Mouse (Mus musculus) CH12.LX (cell line): ENCODE measurements around the gene Dnajb4. TPM values are rescaled to one million over a fixed set of nuclear protein-coding genes. Genes with fewer than 3 reads are reported as not detected.

ENCODE experiments used
- DNase-seq: peaks from one replicate; pipeline ENCODE4 v3.0.0-alpha.2; 2013; ENCODE audit errors: extremely low read depth
- H3K27ac ChIP-seq: 2 replicates; pipeline ENCODE4 v1.5.1; 2012; ENCODE audit warnings: low read depth, mild to moderate bottlenecking, control low read depth, moderate library complexity; ENCODE audit not compliant: insufficient read depth
- H3K27me3 ChIP-seq: replicated peaks from 2 replicates; pipeline ENCODE3; 2012; ENCODE audit warnings: inconsistent platforms
- H3K36me3 ChIP-seq, 2 experiments: replicated peaks in 1 of 2; 2 replicates each; pipeline versions ENCODE3 to v1.6.1; 2012; ENCODE audit warnings: inconsistent platforms in 1 of 2, low read length in 1 of 2, mild to moderate bottlenecking in 1 of 2, mixed read lengths in 1 of 2, moderate library complexity in 1 of 2; ENCODE audit not compliant: control insufficient read depth in 1 of 2, insufficient read depth in 1 of 2
- H3K4me1 ChIP-seq, 2 experiments: 2 replicates each; pipeline ENCODE4 v1.6.1; 2012; ENCODE audit warnings: inconsistent platforms in 1 of 2, moderate library complexity in 1 of 2; ENCODE audit not compliant: insufficient read depth in 2 of 2, control insufficient read depth in 1 of 2
- H3K4me2 ChIP-seq: 2 replicates; pipeline ENCODE4 v1.6.1; 2012; ENCODE audit warnings: low read depth, mild to moderate bottlenecking, control low read depth; ENCODE audit not compliant: poor library complexity, insufficient read depth, severe bottlenecking
- H3K4me3 ChIP-seq, 3 experiments: fragments of 150-350 bp in 1 of 3; sonication (generic) in 1 of 3; replicated peaks in 1 of 3; 2 replicates each; pipeline versions ENCODE3 to v1.5.1; 2011 to 2012; ENCODE audit warnings: low read depth in 2 of 3, low read length in 2 of 3, mild to moderate bottlenecking in 2 of 3, moderate library complexity in 2 of 3, control low read depth in 1 of 3, improper control_type of control experiment in 1 of 3, inconsistent platforms in 1 of 3, mixed read lengths in 1 of 3; ENCODE audit not compliant: poor library complexity in 1 of 3
- H3K79me2 ChIP-seq: replicated peaks from 2 replicates; pipeline ENCODE4 v1.6.1; 2012; ENCODE audit warnings: mild to moderate bottlenecking, moderate library complexity; ENCODE audit not compliant: control insufficient read depth, poor library complexity, insufficient read depth, severe bottlenecking; ENCODE audit errors: extremely low read depth
- H3K9ac ChIP-seq: 2 replicates; pipeline ENCODE4 v1.6.1; 2012; ENCODE audit warnings: low read depth, mild to moderate bottlenecking, control low read depth, moderate library complexity; ENCODE audit not compliant: insufficient read depth
- H3K9me3 ChIP-seq: replicated peaks from 2 replicates; pipeline ENCODE3; 2012; ENCODE audit warnings: low read length, inconsistent platforms, mixed read lengths
- CTCF ChIP-seq, 2 experiments: IDR thresholded peaks in 1 of 2; conservative IDR thresholded peaks in 1 of 2; 2 replicates each; pipeline ENCODE4 v1.5.1; 2011 to 2012; ENCODE audit warnings: low read depth in 2 of 2, low read length in 2 of 2, improper control_type of control experiment in 1 of 2, inconsistent platforms in 1 of 2, mild to moderate bottlenecking in 1 of 2, moderate library complexity in 1 of 2
- EP300 ChIP-seq: IDR thresholded peaks from 2 replicates; pipeline ENCODE4 v1.6.1; 2011; ENCODE audit warnings: low read length, improper control_type of control experiment
- GABPA ChIP-seq: IDR thresholded peaks from 2 replicates; pipeline ENCODE4 v1.6.1; 2012; ENCODE audit warnings: low read depth, low read length, improper control_type of control experiment, inconsistent platforms; ENCODE audit not compliant: insufficient replicate concordance
- HCFC1 ChIP-seq: IDR thresholded peaks from 2 replicates; pipeline ENCODE4 v1.6.1; 2012; ENCODE audit warnings: low read depth, mild to moderate bottlenecking, inconsistent platforms, low read length, improper control_type of control experiment
- KAT2A ChIP-seq: IDR thresholded peaks from 2 replicates; pipeline ENCODE4 v1.6.1; 2012; ENCODE audit warnings: low read length, improper control_type of control experiment, inconsistent platforms; ENCODE audit not compliant: insufficient replicate concordance
- MAZ ChIP-seq: IDR thresholded peaks from 2 replicates; pipeline ENCODE4 v1.6.1; 2012; ENCODE audit warnings: low read depth, mild to moderate bottlenecking, inconsistent platforms, low read length, improper control_type of control experiment, moderate library complexity
- MYC ChIP-seq: IDR thresholded peaks from 2 replicates; pipeline ENCODE4 v1.6.1; 2011; ENCODE audit warnings: low read depth, mild to moderate bottlenecking, improper control_type of control experiment, low read length
- PAX5 ChIP-seq: IDR thresholded peaks from 2 replicates; pipeline ENCODE4 v1.6.1; 2012; ENCODE audit warnings: low read length, inconsistent platforms, mixed read lengths
- POLR2A ChIP-seq: IDR thresholded peaks from 2 replicates; pipeline ENCODE4 v1.6.1; 2011; ENCODE audit warnings: low read depth, mild to moderate bottlenecking, improper control_type of control experiment, low read length
- TBP ChIP-seq: conservative IDR thresholded peaks from 2 replicates; pipeline ENCODE4 v1.6.1; 2011; ENCODE audit warnings: low read depth, low read length, improper control_type of control experiment
- UBTF ChIP-seq: IDR thresholded peaks from 2 replicates; pipeline ENCODE4 v1.6.1; 2012; ENCODE audit warnings: low read depth, mild to moderate bottlenecking, inconsistent platforms, low read length, improper control_type of control experiment, moderate library complexity
- ZMIZ1 ChIP-seq: IDR thresholded peaks from 2 replicates; pipeline ENCODE4 v1.6.1; 2012; ENCODE audit warnings: low read depth, mild to moderate bottlenecking, inconsistent platforms, low read length, improper control_type of control experiment
- dilution Hi-C: fragments of 300-500 bp; cut with MboI; formaldehyde crosslinking; loops from 2 replicates; pipeline ENCODE4 v1.14.3; 2020; ENCODE audit warnings: low sequenced_read_pairs; ENCODE audit not compliant: extremely low pct_unique_long_range_greater_than_20kb, extremely low pct_ligation_motif_present
- in situ Hi-C: fragments of 300-500 bp; cut with MboI; formaldehyde crosslinking; loops from 3 replicates; pipeline ENCODE4 v1.14.3; 2019; ENCODE audit warnings: low sequenced_read_pairs, low pct_ligation_motif_present, low pct_unique_long_range_greater_than_20kb, mixed read lengths
- polyA plus RNA-seq: library from polyadenylated mRNA; unstranded; fragments of >175 nt; gene quantifications from 2 replicates; pipeline ENCODE4 v1.2.1, GENCODE M21; 2012; ENCODE audit warnings: low read depth; ENCODE audit not compliant: insufficient read length
- total RNA-seq, 2 experiments: library from RNA; depleted of rRNA; stranded (reverse); fragments of 300-350 nt in 1 of 2; fragments of >200 nt in 1 of 2; gene quantifications; 2 replicates each; pipeline ENCODE4 v1.2.3; 2012 to 2014

Dnajb4 gene
- total and polyA plus RNA-seq, 3 experiments, result 11.7 to 26.4 (median 17.7) TPM

- H3K9me3 ChIP-seq, result no peaks in the 10 kb centered on the region
- H3K27me3 ChIP-seq, result no peaks in the 10 kb centered on the region
- no peak overlapping the region for H3K9ac ChIP-seq
- no peak overlapping the region for H3K27ac ChIP-seq
- H3K36me3 ChIP-seq, result no peaks in the 10 kb centered on the region
- TF ChIP-seq ZMIZ1, result no peak
- no peak for TF ChIP-seq EP300
- TF ChIP-seq GABPA, result no peak
- TF ChIP-seq KAT2A, result no peak
- TF ChIP-seq POLR2A, result no peak
- no peak for TF ChIP-seq MYC
- TF ChIP-seq HCFC1, result no peak
- no peaks in the 10 kb centered on the region for H3K79me2 ChIP-seq
- H3K4me2 ChIP-seq, result no peak overlapping the region
- dilution Hi-C loops, result no loop called here
- no peak for DNase-seq
- H3K4me1 ChIP-seq, result peaks cover 3 to 14% of the 10 kb centered on the region in 2 experiments; a peak in 2 of 4 replicates
- no peak overlapping the region for H3K4me3 ChIP-seq
- in situ Hi-C loops, result no loop called here
Measured at GRCm38 (mm10) chr3:152147085-152147831, 62.8 kb downstream of the Dnajb4 start.

GRCm38 (mm10) chr3:152145186-152145585 is 64.9 kb downstream of the Dnajb4 start:
- dilution Hi-C loops (no loop called here), in situ Hi-C loops (no loop called here)
- no peak overlapping the region for H3K4me2 ChIP-seq
- H3K27me3 ChIP-seq, result no peaks in the 10 kb centered on the region
- no peak overlapping the region for H3K4me3 ChIP-seq
- no peak overlapping the region for H3K27ac ChIP-seq
- no peak overlapping the region for H3K9ac ChIP-seq
- H3K4me1 ChIP-seq, result peaks cover 3 to 13% of the 10 kb centered on the region in 2 experiments; a peak in 2 of 4 replicates
- H3K79me2 ChIP-seq, result no peaks in the 10 kb centered on the region
- no peaks in the 10 kb centered on the region for H3K36me3 ChIP-seq
- TF ChIP-seq MAZ, result no peak
- TF ChIP-seq UBTF, result no peak
- DNase-seq, result no peak
- H3K9me3 ChIP-seq, result no peaks in the 10 kb centered on the region

GRCm38 (mm10) chr3:152142989-152143695 is 67.0 kb downstream of the Dnajb4 start:
- Histone ChIP-seq H3K79me2 (no peaks in the 10 kb centered on the region), H3K4me1 (no peaks in the 10 kb centered on the region), H3K4me3 (no peak overlapping the region), H3K9ac (no peak overlapping the region), H3K36me3 (no peaks in the 10 kb centered on the region), H3K9me3 (no peaks in the 10 kb centered on the region), H3K27me3 (no peaks in the 10 kb centered on the region), H3K27ac (no peak overlapping the region), H3K4me2 (no peak overlapping the region)
- in situ Hi-C loops (no loop called here), dilution Hi-C loops (no loop called here)
- no peak for DNase-seq
- TF ChIP-seq PAX5, result no peak
- TF ChIP-seq CTCF (conservative IDR thresholded peaks at IDR 0.05 in 1 of 2, IDR thresholded peaks at IDR 0.05 in 1 of 2; ENCODE audit: low read depth in 2 of 2, low read length in 2 of 2), result no peak
- no peak for TF ChIP-seq MAZ
- no peak for TF ChIP-seq UBTF
- TF ChIP-seq TBP, result no peak
